Mouse (Mus musculus) gastrocnemius, postnatal 25 days (tissue): Measurements from ENCODE around the gene Daw1. TPM values are rescaled to one million over a fixed set of nuclear protein-coding genes. Genes with fewer than 3 reads are reported as not detected.

Source experiments
- DNase-seq: peaks from one replicate; pipeline ENCODE4 v3.0.0; 2022
- total RNA-seq, 2 experiments: library from RNA; stranded (reverse); gene quantifications; 1 replicate in 1 of 2; 2 replicates in 1 of 2; pipeline ENCODE4 v1.2.3; 2021

The Daw1 gene
- total RNA-seq, 2 experiments from 2014 or later: not detected

- DNase-seq: no peak
These were observed 50.4 kb downstream of the Daw1 start for GRCm38 (mm10) chr1:83209981-83210380.

DNA sequence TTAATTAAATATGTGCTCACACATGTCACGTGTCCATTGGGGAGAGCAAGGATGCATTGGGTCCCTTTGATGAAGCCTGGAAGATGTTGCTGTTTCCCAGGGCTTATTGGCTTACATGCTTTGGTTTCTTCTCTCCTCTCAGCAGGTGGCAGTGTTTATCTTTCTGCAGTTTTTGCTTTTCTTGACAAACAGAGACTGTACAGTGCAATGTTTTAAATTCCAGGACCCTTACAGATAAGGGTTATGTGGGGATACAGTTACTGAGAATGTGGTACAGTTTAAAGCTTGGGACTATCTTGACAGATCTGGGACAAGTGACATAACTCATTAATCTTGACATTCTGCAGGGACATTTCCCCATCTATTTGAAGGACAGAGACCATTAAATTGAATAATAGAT is 58.7 kb downstream of the Daw1 start:
- no peak for DNase-seq

- no peak for DNase-seq
These were observed 63.5 kb downstream of the Daw1 start for GRCm38 (mm10) chr1:83223072-83223471.

DNA sequence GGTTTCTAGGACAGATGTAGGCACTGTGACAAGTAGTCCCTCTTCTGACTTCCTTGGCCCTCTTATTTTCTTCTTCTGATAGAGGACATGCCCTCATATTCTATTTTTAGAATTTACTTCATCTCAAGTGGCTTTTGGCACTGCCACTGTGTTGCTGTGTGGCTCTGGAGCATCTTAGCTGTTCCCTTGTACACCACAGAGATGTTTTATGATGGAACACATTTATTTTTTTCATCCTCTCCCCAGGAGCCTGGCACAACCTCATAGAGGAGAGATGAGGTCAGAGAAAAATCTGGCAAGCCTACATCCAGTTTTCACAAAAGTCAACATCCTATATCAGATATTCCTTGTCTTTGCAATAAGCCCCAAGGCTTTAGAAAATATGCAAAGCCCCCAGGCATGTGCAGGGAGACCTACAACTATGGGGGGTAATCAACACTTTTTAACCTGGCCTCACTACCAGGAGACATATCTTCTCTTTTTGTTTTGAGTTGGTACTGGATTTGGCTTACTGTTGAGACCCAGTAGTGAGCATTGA is 64.9 kb downstream of the Daw1 start:
- DNase-seq: no peak

GRCm38 (mm10) chr1:83227946-83228345 is 68.4 kb downstream of the Daw1 start:
- DNase-seq: no peak

- no peak for DNase-seq
These were observed 88.7 kb downstream of the Daw1 start for GRCm38 (mm10) chr1:83248235-83248746.

DNA sequence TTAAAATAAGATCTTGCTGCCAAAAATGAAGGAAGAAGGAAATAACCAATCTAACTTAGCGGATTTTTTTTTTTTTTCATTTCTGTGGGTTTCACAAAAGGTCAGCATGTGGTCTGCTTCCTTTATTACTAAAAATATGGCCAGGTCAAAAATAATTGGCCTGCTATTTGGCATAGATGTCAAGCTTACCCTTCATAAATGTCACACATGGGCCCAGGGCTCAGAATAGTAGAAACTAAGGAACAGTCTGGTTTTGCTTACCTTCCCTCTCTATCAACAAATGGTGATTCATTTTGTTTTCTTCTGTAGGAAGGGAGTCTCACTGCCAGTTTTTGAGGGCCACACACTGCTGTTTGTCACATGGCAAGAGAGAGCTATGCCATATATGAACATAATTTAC is 92.2 kb downstream of the Daw1 start:
- DNase-seq: no peak

Other genes starting within 250 kb of the Daw1 start
- gene A030005L19Rik, start 246.4 kb upstream of the Daw1 start, total RNA-seq: not detected
- not detected for gene A030014E15Rik, start 234.8 kb upstream of the Daw1 start, total RNA-seq
- gene Gm6217, start 228.4 kb upstream of the Daw1 start, total RNA-seq: not detected
- not detected for gene A030003K21Rik, start 216.4 kb upstream of the Daw1 start, total RNA-seq
- not detected for gene Gm7544, start 203.7 kb upstream of the Daw1 start, total RNA-seq
- gene Gm47955, start 199.5 kb upstream of the Daw1 start, total RNA-seq: not detected
- not detected for gene Gm47959, start 159.2 kb upstream of the Daw1 start, total RNA-seq
- gene Slc19a3, start 121.3 kb upstream of the Daw1 start, total RNA-seq: not detected
- gene Krtap28-10, start 117.3 kb upstream of the Daw1 start, total RNA-seq: not detected
- gene Gm47969, start 114.8 kb upstream of the Daw1 start, total RNA-seq: not detected
- gene A030005K14Rik, start 100.4 kb upstream of the Daw1 start, total RNA-seq: not detected
- gene Krtap28-13, start 98.8 kb upstream of the Daw1 start, total RNA-seq: not detected
- not detected for gene Ccl20, start 43.0 kb upstream of the Daw1 start, total RNA-seq
- under 1 TPM; 0.05 to 0.36 TPM for gene Sphkap, start 248.4 kb downstream of the Daw1 start, total RNA-seq